10 mouse cellular contexts compared by ENCODE assay signal in genomic region chr17:88274720-88275433, GRCm38 (mm10).
DNase-seq lines count a peak whose midpoint lies in the region; ATAC-seq and TF ChIP-seq lines count a peak whose summit lies in the region.
"Had no signal": no experiment of that assay in that cellular context is flagged by ENCODE, and none has a peak within 500 bp of the region (broad histone marks: within the 10 kb centered on the region; RNA-seq: fewer than 3 reads in every experiment).

No protein-coding gene starts in this region.

- H3K9me3 ChIP-seq in hindbrain, embryonic 11.5 days (ENCODE audit: control insufficient read depth, low read length), result no peaks in the 10 kb centered on the region
- 0 out of 2 replicates have a peak, but pooled peaks cover 3% of the 10 kb centered on the region for H3K9me3 ChIP-seq in hindbrain, embryonic 10.5 days
- H3K9me3 ChIP-seq in stomach, postnatal 0 days (ENCODE audit: control insufficient read depth, low read length), result no peaks in the 10 kb centered on the region

- ATAC-seq in hindbrain, embryonic 11.5 days (ENCODE audit: low FRiP score), result peak; percentile 61
- ATAC-seq in inflammation-experienced regulatory T-cells, adult 6 months, result peak; percentile 23
- ATAC-seq in stomach, postnatal 0 days (ENCODE audit: low FRiP score, low TSS enrichment), result no peak

- no peak overlapping the region for H3K9ac ChIP-seq in hindbrain, embryonic 11.5 days (ENCODE audit: low read depth, low read length)
- no peak overlapping the region for H3K9ac ChIP-seq in stomach, postnatal 0 days (ENCODE audit: low read length)

- no peak for TF ChIP-seq CTCF in stomach, postnatal 0 days (IDR thresholded peaks at IDR 0.05; ENCODE audit: low read depth)

- no peak overlapping the region for H3K27ac ChIP-seq in hindbrain, embryonic 11.5 days (ENCODE audit: low read depth, low read length)
- H3K27ac ChIP-seq in hindbrain, embryonic 10.5 days, result no peak overlapping the region
- H3K27ac ChIP-seq in stomach, postnatal 0 days (replicated peaks), result peak overlapping the region; percentile 81

- H3K4me3 ChIP-seq in hindbrain, embryonic 11.5 days (ENCODE audit: low read depth, low read length), result no peak overlapping the region
- H3K4me3 ChIP-seq in hindbrain, embryonic 10.5 days, result no peak overlapping the region
- no peak overlapping the region for H3K4me3 ChIP-seq in stomach, postnatal 0 days (ENCODE audit: low read depth, low read length)
- H3K4me3 ChIP-seq: megakaryocyte, embryonic 14.5 days had no signal

- 62% methylated on average over 6 of the region's 6 CpGs for WGBS in hindbrain, embryonic 11.5 days
- 74% methylated on average over 6 of the region's 6 CpGs for WGBS in hindbrain, embryonic 10.5 days
- 34% methylated on average over 6 of the region's 6 CpGs for WGBS in stomach, postnatal 0 days

- H3K4me2 ChIP-seq in hindbrain, embryonic 11.5 days (replicated peaks; ENCODE audit: low read depth, low read length), result no peak overlapping the region
- H3K4me2 ChIP-seq in stomach, postnatal 0 days (replicated peaks; ENCODE audit: low read depth), result peak overlapping the region; percentile 15; the same call in 1 of the 2 replicates

- no peaks in the 10 kb centered on the region for H3K4me1 ChIP-seq in hindbrain, embryonic 11.5 days (replicated peaks; ENCODE audit: control insufficient read depth, insufficient read depth, low read length)
- H3K4me1 ChIP-seq in hindbrain, embryonic 10.5 days (replicated peaks), result no peaks in the 10 kb centered on the region
- no peaks in the 10 kb centered on the region for H3K4me1 ChIP-seq in stomach, postnatal 0 days (replicated peaks; ENCODE audit: control insufficient read depth, insufficient read depth)
- H3K4me1 ChIP-seq: megakaryocyte, embryonic 14.5 days had no signal

- TF ChIP-seq EP300 in stomach, postnatal 0 days (optimal IDR thresholded peaks at IDR 0.05), result no peak

- no peaks in the 10 kb centered on the region for H3K36me3 ChIP-seq in hindbrain, embryonic 11.5 days (ENCODE audit: control insufficient read depth, insufficient read depth, low read length)
- no peaks in the 10 kb centered on the region for H3K36me3 ChIP-seq in hindbrain, embryonic 10.5 days
- H3K36me3 ChIP-seq in stomach, postnatal 0 days (ENCODE audit: control insufficient read depth, insufficient read depth, low read length), result no peaks in the 10 kb centered on the region
- H3K36me3 ChIP-seq: G1E had no signal

- no peaks in the 10 kb centered on the region for H3K27me3 ChIP-seq in hindbrain, embryonic 11.5 days (ENCODE audit: control insufficient read depth, insufficient read depth, low read length)
- H3K27me3 ChIP-seq in hindbrain, embryonic 10.5 days (ENCODE audit: insufficient read depth, poor library complexity, severe bottlenecking), result no peaks in the 10 kb centered on the region
- H3K27me3 ChIP-seq in stomach, postnatal 0 days (ENCODE audit: control insufficient read depth, insufficient read depth, low read length), result no peaks in the 10 kb centered on the region
- H3K27me3 ChIP-seq: megakaryocyte, embryonic 14.5 days had no signal

- no peak for DNase-seq in hindbrain, embryonic 11.5 days (ENCODE audit: low spot score)
- DNase-seq in hindbrain, embryonic 10.5 days (ENCODE audit: low spot score), result no peak
- peak; percentile 40 for DNase-seq in right cerebral cortex, adult 18-20 months
- DNase-seq in right cerebral cortex, postnatal 4 days, result no peak
- no peak for DNase-seq in stomach, postnatal 0 days (ENCODE audit: low spot score)
- no peak for DNase-seq in B cell, adult 2 months
- DNase-seq in urinary bladder, postnatal 36 days (ENCODE audit: low spot score in 2 of 2), result no peak
